Mouse (Mus musculus): Measurements from ENCODE around the gene Fstl4.

The Fstl4 gene

DNA sequence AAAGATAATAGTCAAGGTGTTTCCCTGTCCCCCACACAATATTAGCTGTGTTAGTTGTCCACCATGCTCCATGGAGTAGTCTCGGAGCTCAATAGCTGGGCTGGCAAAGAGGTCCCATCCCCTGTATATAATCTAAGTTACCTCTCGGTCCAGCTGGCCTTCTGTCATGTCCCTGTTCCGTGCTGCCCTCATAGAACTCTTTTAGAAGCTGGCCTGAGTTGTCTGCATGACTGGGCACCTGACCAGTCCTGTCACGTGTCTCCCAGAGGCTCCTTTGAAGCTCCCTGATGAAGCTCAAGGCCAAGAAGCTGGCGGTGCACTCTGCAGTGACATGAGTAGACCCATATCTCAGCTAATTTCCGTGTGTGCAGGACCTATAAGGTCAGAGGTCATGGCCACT, 316.9 kb downstream of the Fstl4 start:
- in situ Hi-C loops (cut with MboI, MseI) = loop anchor here in 1 of 2 experiments (10.0 kb wide), 1 partner anchor 63 kb away; no protein-coding TSS in a partner anchor

DNA sequence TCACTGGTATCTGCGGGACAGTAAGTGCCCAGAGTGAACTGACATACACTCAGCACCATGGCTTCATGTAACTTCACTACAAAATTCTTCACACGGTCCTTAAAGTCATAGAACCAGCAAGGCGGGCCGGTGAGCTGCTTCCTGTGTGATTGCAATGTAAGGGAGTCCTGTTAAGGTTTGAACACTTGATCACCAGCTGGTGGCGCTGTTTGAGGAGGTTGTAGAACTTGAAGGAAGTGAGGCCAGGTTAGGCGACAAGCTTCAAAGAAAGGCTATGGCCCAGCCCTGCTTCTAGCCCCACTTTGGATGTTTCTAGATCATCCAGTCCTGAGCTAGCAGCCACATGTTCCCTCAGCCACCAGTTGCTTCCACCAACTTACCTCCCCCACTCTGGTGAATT, 320.9 kb downstream of the Fstl4 start:
- in situ Hi-C loops (cut with MboI, MseI) = loop anchor here (5.0 to 10.0 kb wide), 2 partner anchors 59 to 167 kb away; no protein-coding TSS in a partner anchor

DNA sequence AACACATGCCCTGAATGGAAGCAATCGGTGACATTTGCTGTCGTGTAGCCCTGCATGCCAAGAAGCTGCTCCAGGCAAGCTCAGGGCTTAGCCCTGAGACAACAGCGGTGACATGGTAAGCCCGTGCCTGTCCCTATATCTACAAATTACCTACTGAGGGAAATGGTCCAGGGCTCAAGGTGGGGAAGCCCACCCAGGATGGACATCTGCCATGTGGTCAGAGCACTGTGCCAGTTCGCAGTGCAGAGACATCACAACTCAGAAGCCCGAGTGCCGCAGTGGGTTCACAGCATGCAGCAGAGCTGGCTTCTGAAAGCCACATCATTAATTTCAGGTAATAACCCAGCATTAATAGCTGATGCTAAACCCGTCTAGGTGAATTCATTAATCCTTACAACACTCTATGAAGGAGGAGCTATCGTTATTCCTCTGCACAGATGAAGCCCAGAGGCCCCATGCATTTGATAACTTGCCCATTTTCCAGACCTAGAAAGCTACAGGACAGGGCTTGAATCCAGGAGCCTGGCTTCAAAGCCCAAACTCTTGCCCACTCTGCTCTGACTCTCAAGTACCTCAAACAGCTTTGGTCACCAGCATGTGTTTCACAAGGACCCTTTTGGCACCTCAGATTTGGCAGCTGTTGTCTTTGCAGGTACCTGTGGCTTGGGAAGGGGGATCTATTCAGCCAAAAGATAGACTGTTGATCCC, 321.6 kb downstream of the Fstl4 start:
- in situ Hi-C loops (cut with MboI, MseI) = loop anchor here (5.0 to 10.0 kb wide), 2 partner anchors 59 to 166 kb away; no protein-coding TSS in a partner anchor

DNA sequence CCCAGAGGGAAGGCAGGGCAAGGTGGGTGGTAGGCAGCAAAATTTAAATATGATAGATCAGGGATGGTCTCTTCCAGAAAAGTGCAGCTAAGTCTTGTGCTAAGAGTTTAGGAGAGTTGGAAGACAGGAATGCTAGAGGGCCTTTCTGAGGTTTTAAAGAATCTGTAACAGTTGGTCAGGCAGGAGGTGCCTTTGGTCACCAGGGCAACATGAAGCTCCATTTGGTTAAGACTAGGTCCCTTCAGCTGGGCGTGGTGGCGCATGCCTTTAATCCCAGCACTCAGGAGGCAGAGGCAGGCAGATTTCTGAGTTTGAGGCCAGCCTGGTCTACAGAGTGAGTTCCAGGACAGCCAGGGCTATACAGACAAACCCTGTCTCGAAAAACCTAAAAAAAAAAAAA, 323.5 kb downstream of the Fstl4 start:
- in situ Hi-C loops (cut with MboI, MseI) = loop anchor here (5.0 to 10.0 kb wide), 2 partner anchors 57 to 164 kb away; no protein-coding TSS in a partner anchor

DNA sequence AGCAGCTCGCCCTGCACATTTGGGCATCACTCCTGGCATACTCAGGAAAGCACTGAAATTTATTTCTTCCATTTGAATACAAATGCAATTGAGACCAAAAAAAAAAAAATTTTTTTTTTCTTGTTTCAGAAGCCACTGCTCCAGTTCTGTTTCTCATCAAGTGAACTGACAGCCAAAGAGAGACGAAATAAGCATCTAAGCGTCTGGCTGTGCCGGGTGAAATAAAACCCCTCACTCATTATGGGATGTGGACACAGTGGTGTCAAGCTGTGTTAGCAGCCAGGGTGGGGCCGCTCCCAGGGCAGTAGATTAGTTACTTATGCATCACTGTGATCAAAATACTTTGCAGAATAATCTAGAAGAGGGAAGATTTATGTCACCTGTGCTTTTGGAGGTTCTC, 327.2 kb downstream of the Fstl4 start:
- in situ Hi-C loops (cut with MboI, MseI) = loop anchor here in 1 of 2 experiments (5.0 kb wide), 1 partner anchor 46 kb away; no protein-coding TSS in a partner anchor

DNA sequence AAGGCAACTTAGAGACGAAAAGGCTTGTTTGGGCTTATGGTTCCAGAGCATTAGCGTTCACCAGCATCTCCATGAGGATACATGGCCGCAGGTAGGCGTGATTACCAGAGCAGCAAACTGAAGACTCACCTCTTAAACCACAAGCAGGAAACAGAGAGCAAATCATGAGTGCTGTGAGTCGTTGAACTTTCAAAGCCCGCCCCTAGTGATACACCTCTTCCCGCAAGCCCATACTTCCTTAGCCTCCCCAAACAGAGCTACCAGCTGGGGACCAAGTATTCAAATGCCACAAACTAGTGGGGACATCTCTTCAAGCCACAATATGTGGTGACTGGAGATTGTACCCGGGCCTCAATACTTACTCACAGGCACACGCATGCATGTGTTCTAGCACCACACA, 332.4 kb downstream of the Fstl4 start:
- in situ Hi-C loops (cut with MboI, MseI) = no loop called here

DNA sequence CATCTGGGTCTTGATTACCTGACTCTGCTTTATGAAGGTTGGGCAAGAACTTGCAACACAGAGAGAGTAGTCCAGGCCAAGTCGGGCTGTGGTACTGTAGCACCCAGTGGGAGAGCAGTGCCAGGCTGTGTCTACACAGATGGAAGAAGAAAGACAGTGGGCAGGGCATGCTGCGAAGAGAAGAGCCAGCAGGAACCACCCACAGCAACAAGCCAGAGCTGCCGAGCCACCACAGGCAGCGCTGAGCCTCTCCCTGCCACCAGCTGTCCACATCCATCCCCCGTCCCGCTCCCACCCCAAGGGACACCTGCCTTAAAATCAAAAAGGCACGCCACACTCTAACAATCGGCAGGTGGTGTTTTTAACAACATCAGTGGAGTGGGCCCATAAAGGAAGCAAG, 332.9 kb downstream of the Fstl4 start:
- in situ Hi-C loops (cut with MboI, MseI) = no loop called here

DNA sequence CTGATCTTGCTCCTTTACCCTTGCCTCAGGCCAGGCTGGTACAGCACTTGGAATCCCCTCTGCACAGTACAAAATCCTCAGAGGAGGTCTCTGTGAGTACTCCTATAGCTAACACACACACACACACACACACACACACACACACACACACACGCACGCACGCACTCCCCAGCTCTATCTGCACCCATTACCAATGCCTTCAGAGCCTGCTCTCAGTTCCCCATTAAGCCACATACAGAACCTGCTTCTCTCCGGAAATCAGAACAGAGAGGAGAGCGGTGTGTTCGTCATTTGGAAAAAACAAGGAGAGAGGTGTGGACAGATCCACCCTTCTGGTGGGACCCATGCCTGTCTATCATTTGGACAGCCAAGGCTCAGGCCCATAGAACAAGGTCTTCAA, 333.4 kb downstream of the Fstl4 start:
- in situ Hi-C loops (cut with MboI, MseI) = no loop called here

DNA sequence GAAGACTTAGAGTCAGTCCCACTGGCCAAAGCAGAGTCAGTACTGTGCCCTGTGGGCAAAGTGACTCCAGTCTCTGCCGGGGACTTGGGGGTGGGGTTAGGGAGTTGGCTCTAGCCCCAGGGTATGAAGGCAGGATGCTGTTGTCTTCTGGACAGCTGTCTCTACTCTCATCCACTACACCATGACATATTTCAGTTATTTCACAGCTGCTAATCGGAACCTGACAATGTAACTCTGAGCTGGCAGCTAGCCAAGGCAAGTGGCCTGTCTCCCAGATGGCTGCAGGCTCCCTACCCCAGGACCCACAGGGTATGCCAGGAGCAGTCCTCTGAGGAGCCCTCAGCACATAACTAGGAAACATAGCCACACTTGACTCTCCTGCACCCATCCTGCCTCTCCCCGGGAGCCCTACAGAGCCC, 334.4 kb downstream of the Fstl4 start:
- in situ Hi-C loops (cut with MboI, MseI) = no loop called here

DNA sequence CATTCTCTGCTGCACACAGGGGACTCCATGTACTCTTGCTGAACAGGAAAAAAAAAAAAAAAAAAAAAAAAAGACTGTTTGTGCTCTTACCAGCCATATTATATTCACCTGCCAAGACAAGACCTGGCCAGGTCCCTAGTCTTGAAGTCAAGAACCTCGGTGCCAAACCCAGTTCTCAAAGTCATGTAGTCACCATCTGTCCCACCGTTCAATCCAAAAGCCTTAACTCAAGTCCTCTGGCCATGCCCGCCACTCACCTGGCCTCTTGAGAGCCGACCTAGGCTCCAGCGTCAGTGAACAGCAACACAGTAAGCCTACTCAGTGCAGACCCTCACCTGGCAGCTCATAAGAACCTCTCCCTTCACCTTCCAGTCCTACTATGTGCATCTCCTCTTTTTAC, 334.9 kb downstream of the Fstl4 start:
- in situ Hi-C loops (cut with MboI, MseI) = no loop called here

DNA sequence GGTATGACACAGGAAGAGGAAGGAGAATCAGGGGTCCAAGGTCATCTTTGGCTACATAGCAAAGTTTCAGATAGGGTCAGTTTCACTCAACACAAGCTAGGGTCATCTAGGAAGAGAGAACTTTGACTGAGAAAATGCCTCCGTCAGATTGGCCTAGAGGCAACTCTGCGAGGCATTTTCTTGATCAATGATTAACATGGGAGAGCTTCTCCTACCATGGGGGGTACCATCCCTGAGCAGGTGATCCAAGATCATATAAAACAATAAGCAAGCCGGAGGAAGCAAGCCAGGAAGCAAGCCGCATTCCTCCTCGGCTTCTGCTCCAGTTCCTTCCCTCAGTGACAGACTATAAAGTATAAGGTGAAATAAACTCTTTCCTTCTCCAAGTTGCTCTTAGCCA, 337.3 kb downstream of the Fstl4 start:
- in situ Hi-C loops (cut with MboI, MseI) = no loop called here

DNA sequence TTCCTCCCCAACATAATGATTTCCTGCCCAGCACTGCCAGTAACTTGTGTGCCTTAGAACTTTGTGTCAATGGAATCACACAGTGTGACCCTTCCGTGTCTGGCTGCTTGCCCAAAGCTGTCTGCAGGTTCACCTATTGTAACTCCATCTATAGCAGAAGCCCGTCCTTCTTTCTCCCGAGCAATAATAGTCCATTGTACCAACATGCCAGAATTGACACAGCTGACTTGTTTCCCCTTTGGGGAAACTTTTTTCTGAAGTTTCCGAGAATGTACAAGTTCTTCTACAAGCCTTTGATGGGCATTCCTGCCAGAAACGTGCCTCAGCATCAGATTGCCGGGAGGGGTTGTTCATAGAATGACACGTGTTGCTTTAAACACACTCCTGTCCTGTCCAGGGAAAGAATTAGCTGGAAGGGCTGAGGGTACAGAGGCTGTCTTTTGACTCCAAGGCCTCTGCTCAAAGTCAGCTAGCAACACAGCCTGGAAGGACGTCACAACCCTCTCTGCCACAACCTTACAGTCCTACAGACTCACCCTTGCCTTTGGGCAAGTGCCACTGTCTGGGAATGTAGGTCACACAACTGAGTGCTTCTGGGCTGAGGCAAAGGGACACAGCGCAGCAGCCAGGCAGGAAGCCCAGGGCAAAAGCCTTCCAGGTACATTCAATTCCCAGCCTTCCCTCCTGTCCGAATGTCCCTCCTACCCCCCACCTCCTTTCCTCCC, 339.3 kb downstream of the Fstl4 start:
- in situ Hi-C loops (cut with MboI, MseI) = no loop called here

DNA sequence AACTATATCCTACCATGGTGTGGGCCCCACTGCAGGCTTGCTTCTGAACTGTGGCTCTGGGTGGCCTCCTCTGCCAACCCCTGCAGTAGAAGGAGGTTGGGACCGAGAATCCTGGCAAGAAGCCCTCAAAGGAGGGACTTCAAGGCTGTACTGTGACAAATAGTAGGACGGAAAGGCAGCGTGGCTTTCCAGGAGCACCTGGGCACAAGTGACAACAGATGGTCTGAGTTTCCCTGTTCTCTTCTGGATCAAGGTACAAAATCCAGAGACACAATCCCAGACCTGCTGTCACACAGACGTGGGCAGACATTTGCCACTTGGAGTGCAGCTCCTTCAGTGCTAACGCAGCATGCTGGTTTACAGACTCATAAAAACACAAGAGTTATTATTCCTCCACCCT, 343.3 kb downstream of the Fstl4 start:
- in situ Hi-C loops (cut with MboI, MseI) = no loop called here

DNA sequence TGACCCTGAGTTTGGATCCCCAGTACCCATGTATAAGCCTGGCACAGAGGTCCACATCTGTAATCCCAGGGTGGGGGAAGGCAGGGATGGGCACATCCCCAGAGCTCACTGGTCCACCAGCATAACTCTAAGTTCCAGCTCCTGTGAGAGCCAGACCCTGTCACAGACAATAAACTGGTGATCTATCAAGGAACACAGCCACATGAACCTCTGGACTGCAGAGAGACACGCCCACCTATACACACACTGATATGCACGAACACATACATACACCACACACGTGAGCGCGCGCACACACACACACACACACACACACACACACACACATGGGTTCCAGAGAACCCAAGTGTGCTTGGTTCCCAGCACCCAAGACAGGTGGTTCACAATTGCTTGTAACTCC, 344.4 kb downstream of the Fstl4 start:
- in situ Hi-C loops (cut with MboI, MseI) = no loop called here

DNA sequence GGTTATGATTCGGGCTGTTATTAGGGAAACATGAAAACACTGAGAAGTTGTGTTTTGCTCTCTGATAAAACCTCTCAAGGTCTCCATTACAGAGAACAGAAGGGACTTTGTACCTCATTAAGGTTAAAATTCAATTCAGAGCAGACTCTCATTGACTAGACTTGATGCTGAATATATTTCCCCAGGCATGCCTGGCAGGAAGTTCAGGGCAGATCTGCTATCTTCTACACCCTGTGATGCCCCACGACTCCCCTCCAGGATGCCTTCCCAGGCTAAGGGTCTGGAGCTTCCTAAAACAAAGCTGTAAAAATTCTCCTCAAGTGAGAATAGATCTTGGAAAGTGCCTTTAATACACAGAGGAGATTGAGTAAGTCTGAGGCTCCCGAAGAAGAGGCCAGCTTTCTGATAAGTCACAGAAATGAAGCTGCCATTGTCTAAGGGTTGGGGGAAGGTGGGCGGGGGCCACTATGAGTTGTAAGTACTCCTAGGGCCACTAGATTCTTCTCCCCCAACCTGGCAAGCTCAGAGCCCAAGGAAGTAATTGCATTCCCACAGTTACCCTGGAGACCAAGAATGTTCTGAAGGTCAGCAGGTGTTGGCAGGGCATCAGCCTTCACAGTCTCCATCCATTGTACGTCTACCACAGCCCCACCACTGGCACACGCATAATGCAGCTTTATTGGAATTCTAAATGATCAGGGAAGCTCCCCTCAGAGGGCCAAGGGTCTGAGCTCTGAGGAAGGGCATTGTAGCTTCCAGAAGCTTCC, 345.4 kb downstream of the Fstl4 start:
- in situ Hi-C loops (cut with MboI, MseI) = no loop called here

DNA sequence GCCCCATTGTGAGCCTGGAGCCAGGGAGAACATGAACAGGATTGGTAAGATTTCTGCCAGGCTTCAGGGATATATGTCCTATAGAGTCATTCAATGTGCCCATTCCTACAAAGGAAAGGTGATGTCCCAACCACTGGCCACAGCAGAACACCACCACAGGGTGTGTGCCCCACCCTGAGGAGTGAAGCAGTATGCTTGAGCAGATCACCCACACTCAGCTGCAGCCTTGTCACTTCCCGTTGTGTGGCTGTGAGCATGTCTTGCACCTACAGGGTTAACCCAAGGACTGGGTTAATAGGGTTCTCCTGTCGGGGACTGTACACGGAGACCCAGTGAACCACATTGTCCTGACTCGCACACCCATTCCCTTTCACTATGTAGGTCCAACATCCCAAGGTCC, 351.3 kb downstream of the Fstl4 start:
- in situ Hi-C loops (cut with MboI, MseI) = no loop called here

DNA sequence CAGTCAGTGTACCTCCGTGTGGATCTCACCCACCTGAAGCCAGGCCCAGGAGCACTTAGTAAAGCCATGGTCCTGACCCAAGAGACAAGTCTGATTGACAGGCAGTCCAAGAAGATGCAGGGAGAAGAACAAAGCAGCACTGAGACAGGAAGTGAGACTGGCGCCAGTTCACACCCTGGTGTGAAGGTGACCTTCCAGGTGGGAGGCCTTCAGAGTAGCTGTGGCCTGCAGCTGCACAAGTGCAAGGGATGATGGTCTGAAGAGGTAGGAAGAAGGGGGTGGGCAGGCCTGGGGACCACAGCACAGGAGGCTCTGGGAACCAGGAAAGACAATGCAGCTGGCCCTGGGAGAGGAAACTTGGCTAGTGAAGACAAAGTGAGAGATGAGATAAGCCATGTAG, 351.9 kb downstream of the Fstl4 start:
- in situ Hi-C loops (cut with MboI, MseI) = no loop called here

DNA sequence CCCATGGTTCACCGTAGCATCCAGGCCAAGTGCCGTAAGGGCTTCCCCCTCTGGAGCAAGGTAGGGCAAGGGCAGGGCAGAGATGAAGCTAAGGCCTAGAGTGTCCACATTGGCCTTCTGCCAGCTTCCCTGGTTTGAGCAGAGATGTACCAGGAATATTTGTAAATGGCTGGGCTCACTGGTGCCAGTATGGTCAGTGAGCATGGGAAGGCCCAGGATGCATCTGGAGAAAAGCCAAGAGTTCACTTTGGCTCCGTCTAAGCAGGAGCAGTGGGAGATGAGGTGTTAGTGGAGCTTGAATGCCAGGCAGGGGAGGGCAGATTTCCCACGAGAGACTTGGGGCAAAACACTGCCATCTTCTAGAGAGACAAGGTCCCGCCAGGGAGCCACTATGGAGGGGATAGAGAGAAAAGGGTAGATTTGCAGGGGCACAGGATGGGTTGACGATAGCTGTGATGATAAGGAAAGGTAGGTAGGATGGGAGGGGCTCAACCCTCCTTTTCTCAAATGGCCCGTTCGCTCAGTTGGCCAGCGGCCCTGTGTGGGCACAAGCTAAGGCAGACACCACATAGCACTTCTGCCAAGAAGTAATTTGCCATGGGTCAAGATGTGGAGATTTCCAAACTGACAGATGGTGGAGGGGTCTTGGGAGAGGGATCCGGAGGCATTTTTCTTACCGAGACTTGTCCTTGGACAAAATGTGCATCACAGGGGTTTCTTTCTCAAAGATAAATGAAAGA, 354.0 kb downstream of the Fstl4 start:
- in situ Hi-C loops (cut with MboI, MseI) = no loop called here

DNA sequence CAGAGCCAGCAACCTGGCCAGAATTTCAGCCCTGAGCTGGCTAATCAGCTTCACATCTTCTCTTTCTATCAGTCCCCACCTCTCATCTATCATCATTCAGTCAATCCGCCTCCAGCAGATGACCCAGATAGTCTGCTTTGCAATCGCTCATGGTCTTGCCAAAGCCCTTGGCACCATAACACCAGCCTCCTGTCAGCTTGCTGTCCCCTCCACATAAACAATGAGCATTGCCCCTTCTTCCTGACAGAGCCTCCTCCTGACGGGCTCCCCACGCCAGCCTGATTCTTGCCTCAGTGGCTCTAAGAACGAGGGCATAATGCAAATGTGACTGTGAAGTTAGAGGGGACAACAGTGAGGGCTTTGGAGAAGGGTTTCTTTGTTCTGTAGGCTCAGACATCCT, 355.5 kb downstream of the Fstl4 start:
- in situ Hi-C loops (cut with MboI, MseI) = no loop called here

DNA sequence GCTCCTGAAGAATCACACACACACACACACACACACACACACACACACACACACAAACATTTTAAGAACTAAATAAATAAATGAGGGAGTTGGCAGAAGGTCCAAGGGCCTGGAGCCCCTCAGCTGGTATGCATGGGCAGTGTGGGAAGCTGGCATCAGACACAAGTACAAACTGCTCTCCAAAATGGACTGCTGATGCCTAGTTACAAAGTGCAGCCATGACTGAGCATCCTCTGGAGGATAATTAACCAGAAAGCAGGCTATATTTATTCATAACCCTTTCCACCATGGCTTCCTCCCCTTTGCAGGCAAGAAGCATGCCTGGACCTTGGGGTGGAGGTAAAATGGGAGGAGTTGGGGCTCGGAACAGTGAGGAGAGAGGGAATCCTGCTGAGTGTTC, 356.8 kb downstream of the Fstl4 start:
- in situ Hi-C loops (cut with MboI, MseI) = no loop called here

DNA sequence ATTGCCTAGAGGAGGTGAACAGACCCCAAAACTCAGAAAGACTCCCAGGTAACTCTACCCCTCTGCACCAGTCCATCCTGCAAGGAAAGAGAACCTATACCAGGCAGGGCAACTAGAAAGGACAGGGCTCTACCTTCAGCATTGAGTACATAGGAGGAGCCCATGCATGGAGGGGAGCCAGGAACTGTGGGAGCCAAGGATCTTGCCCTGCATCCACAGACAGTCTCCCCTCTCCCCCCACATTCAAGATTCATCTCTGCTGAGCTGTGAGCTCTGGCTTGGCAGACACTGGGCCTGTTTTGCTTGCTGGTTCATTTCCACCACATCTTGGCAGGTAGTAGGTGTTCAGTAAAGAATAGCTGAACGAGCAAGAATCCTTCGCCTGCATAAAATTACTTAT, 360.4 kb downstream of the Fstl4 start:
- in situ Hi-C loops (cut with MboI, MseI) = no loop called here

DNA sequence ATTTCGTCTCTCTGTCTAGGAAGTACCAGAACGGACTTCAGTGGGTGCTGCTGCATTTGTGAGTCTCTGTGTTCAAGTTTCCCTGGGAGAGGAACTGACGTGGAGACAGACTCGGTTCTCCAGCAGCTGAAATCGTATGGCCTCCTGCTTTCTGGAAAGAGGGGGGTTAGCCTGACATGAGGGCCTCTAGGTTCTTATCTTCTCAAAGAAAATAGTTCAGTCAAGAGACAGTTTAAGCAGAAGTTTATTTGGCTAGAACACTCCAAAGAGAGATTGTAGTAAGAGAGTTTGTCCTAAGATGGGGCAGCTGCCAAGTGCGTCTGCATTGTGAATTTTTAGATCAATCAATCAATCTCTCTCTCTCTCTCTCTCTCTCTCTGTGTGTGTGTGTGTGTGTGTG, 362.2 kb downstream of the Fstl4 start:
- in situ Hi-C loops (cut with MboI, MseI) = no loop called here
